Mouse (Mus musculus): ENCODE measurements around the gene Vangl2. TPM values are rescaled to one million over a fixed set of nuclear protein-coding genes. Genes with fewer than 3 reads are reported as not detected.
A peak's percentile ranks its signal among the peaks of the same experiment; 100 is the strongest.

Gene Vangl2
- polyA plus RNA-seq, 1 experiment, result not detected

DNA sequence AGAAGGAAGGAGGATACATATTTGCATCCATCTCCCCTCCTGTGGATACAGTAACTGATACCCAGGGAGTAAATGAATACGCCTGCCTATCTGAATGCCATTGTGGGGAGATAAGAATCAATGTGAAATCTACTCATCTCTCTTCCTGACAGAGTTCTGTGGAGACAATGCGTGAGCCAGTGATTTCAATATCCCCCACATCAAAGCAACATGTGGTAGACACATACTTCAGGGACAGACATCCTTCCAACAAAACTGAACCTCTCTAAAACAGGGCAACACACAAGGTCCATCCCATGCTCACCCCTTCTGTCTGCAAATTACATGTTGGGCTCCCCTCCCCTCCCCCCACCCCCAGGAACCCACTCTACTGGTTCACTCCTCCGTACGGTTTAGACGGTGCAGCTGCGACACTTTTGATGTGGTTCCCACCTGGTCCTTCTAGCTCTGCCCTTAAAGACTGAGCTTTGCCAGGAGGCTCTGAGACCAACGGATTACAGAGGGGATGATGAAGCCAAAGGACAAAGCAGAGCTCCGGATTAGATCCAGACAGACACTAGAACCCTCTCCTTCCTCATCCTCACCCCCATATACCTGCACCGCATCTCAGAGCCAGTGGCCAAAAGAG, 12.8 kb downstream of the Vangl2 start:
- Histone ChIP-seq H3K27ac (ENCODE audit: insufficient read depth, low read depth, low read length) (no peak overlapping the region), H3K4me3 (ENCODE audit: insufficient read depth, low read depth, low read length) (no peak overlapping the region), H3K4me1 (ENCODE audit: control insufficient read depth, insufficient read depth, low read length) (peaks cover 36% of the 10 kb centered on the region)
- WGBS, result 48% methylated on average over 9 of the region's 9 CpGs
- TF ChIP-seq POLR2A (IDR thresholded peaks at IDR 0.05; ENCODE audit: insufficient read depth, low read depth, low read length) (no peak), CTCF (IDR thresholded peaks at IDR 0.05; ENCODE audit: insufficient read depth, low read depth, low read length) (no peak)

DNA sequence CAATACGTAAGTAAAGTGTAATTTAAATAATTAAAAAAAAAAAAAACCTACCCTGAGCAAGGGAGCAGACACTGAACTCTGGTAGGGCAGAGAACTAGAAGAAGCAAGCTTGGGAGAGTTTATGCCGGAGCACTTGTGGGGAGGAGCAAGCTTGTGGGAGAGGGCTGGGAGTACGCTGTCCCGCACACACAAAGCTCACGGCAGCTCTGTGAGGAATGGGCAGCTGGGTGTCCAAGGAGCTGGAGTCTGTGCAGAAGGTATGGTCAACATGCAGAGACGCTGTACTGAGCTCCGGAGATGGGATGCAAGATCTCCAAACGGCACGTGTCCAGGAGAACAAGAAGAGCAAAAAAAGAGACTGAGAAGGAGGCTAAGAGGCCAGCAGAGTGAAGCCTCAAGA, 13.5 kb downstream of the Vangl2 start:
- peaks cover 35% of the 10 kb centered on the region for H3K4me1 ChIP-seq (ENCODE audit: control insufficient read depth, insufficient read depth, low read length)

DNA sequence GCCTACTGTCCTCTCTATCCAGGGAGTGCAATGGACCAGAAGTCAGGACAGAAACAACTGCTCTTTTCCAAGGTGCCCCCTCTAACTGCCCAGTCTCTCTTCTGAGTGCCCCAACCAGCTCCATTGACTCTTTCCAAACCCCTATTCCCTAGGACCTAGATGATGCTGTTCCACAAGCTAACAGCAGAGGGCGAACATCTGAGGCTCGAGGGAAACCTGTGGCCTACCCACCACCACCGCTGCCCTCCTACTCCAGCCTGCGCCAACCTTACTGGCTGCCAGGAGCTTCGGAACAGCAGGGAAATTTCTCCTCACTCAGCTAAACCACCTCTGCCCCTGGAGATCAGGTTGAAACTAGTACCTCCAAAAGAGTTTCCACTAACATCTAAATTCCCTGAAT, 16.2 kb downstream of the Vangl2 start:
- no peak for TF ChIP-seq POLR2A (IDR thresholded peaks at IDR 0.05; ENCODE audit: insufficient read depth, low read depth, low read length)
- TF ChIP-seq CTCF (IDR thresholded peaks at IDR 0.05; ENCODE audit: insufficient read depth, low read depth, low read length), result peak; percentile 84
- Histone ChIP-seq H3K4me3 (ENCODE audit: insufficient read depth, low read depth, low read length) (no peak overlapping the region), H3K27ac (ENCODE audit: insufficient read depth, low read depth, low read length) (no peak overlapping the region), H3K4me1 (ENCODE audit: control insufficient read depth, insufficient read depth, low read length) (peaks cover 28% of the 10 kb centered on the region)
- 12% methylated on average over 5 of the region's 5 CpGs for WGBS

More for the DNA sequence above, 13.5 kb downstream of the Vangl2 start:
- 51% methylated on average over 9 of the region's 9 CpGs for WGBS
- H3K4me3 ChIP-seq (ENCODE audit: insufficient read depth, low read depth, low read length), result no peak overlapping the region
- TF ChIP-seq CTCF (IDR thresholded peaks at IDR 0.05; ENCODE audit: insufficient read depth, low read depth, low read length) (no peak), POLR2A (IDR thresholded peaks at IDR 0.05; ENCODE audit: insufficient read depth, low read depth, low read length) (no peak)
- no peak overlapping the region for H3K27ac ChIP-seq (ENCODE audit: insufficient read depth, low read depth, low read length)

- no peak overlapping the region for H3K4me3 ChIP-seq (ENCODE audit: insufficient read depth, low read depth, low read length)
- TF ChIP-seq POLR2A (IDR thresholded peaks at IDR 0.05; ENCODE audit: insufficient read depth, low read depth, low read length) (no peak), CTCF (IDR thresholded peaks at IDR 0.05; ENCODE audit: insufficient read depth, low read depth, low read length) (no peak)
- WGBS, result 71% methylated on average over 20 of the region's 20 CpGs
- no peak overlapping the region for H3K27ac ChIP-seq (ENCODE audit: insufficient read depth, low read depth, low read length)
- peaks cover 14% of the 10 kb centered on the region for H3K4me1 ChIP-seq (ENCODE audit: control insufficient read depth, insufficient read depth, low read length)
These were observed 18.0 kb downstream of the Vangl2 start for GRCm38 (mm10) chr1:172010042-172010824.

DNA sequence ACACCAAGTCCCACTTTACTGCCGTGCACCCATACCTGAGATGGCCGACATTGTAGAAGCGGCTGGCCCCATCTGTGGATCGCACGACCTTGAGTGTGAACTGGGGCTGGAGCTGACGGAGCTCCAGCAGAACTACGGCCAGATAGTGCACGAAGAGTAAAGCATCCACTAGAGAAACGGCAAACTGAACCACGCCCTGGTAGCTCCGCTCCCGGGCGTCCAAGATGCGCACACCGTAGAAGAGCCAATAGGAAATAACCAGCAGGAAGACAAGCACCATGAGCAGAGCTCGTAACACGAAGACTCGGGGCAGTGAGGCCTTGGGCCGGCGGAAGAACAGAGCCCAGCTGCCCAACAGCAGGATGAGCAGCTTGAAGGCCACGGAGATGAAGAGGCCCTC, 18.8 kb downstream of the Vangl2 start:
- H3K4me3 ChIP-seq (ENCODE audit: insufficient read depth, low read depth, low read length), result no peak overlapping the region
- H3K4me1 ChIP-seq (ENCODE audit: control insufficient read depth, insufficient read depth, low read length), result peaks cover 8% of the 10 kb centered on the region; the same call in 1 of the 2 replicates
- H3K27ac ChIP-seq (ENCODE audit: insufficient read depth, low read depth, low read length), result no peak overlapping the region
- TF ChIP-seq POLR2A (IDR thresholded peaks at IDR 0.05; ENCODE audit: insufficient read depth, low read depth, low read length) (no peak), CTCF (IDR thresholded peaks at IDR 0.05; ENCODE audit: insufficient read depth, low read depth, low read length) (no peak)
- WGBS, result 96% methylated on average over 21 of the region's 21 CpGs

DNA sequence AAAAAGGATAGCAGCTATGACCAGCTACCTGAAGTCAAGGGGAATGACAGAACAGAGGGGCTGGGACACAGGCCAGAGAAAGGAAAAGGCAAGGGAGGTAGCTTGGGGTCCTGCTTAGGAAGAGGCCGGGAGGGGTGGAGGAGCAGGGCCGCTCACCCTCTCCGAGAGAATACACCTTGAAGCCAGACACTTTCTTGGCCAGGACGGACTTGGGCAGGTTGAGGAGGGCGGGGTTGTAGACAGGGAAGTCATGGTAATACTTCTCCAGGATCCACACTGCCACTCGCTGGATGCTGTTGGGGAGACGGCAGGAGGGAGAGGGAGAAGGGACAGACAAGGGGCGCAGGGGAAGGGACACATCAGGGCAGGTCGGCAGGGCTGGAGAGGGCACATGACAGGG, 19.9 kb downstream of the Vangl2 start:
- Histone ChIP-seq H3K27ac (ENCODE audit: insufficient read depth, low read depth, low read length) (no peak overlapping the region), H3K4me3 (ENCODE audit: insufficient read depth, low read depth, low read length) (no peak overlapping the region), H3K4me1 (ENCODE audit: control insufficient read depth, insufficient read depth, low read length) (peaks cover 6% of the 10 kb centered on the region; the same call in 1 of the 2 replicates)
- 90% methylated on average over 9 of the region's 9 CpGs for WGBS
- TF ChIP-seq CTCF (IDR thresholded peaks at IDR 0.05; ENCODE audit: insufficient read depth, low read depth, low read length) (no peak), POLR2A (IDR thresholded peaks at IDR 0.05; ENCODE audit: insufficient read depth, low read depth, low read length) (no peak)

DNA sequence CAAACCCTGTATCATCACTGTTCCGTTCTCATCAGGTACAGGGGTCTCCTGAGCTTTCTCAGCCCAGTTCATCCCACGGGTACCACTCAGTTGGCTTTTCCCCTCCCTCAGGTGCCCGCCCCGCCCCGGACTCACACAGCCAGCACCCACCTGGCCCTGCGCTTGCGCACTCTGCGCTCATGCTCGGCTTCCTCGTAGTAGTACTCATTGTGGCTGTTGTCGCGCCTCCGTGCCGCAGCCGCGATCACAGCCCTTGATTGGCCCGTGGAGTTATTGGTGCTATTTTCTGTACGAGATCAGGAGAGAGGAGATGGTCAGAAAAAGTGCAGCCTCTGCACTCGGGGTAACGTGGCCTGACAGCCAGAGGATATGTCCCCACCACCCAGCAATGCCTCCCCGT, 20.5 kb downstream of the Vangl2 start:
- Histone ChIP-seq H3K4me3 (ENCODE audit: insufficient read depth, low read depth, low read length) (no peak overlapping the region), H3K4me1 (ENCODE audit: control insufficient read depth, insufficient read depth, low read length) (peaks cover 6% of the 10 kb centered on the region; the same call in 1 of the 2 replicates), H3K27ac (ENCODE audit: insufficient read depth, low read depth, low read length) (no peak overlapping the region)
- TF ChIP-seq POLR2A (IDR thresholded peaks at IDR 0.05; ENCODE audit: insufficient read depth, low read depth, low read length) (no peak), CTCF (IDR thresholded peaks at IDR 0.05; ENCODE audit: insufficient read depth, low read depth, low read length) (no peak)
- 97% methylated on average over 21 of the region's 21 CpGs for WGBS

DNA sequence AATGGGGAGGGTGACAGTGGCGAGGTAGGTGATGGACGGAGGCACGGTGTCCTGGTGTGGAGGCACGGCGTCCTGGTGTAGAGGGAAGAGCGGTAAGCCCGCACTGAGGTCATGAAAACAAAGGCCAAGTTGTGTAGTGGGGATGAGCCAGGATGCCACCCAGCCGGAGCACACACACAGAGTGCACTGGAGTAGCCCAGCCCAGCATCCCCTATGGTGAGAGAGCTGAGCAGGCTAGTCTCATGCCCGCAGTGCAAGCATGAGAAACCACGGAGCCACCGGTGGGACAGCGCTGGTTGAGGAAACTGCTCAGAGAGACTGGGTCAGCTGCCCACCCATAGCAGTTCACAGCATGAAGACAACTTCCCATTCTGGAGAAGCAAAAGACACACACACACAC, 26.6 kb downstream of the Vangl2 start:
- TF ChIP-seq CTCF (IDR thresholded peaks at IDR 0.05; ENCODE audit: insufficient read depth, low read depth, low read length) (no peak), POLR2A (IDR thresholded peaks at IDR 0.05; ENCODE audit: insufficient read depth, low read depth, low read length) (no peak)
- Histone ChIP-seq H3K4me3 (ENCODE audit: insufficient read depth, low read depth, low read length) (no peak overlapping the region), H3K4me1 (ENCODE audit: control insufficient read depth, insufficient read depth, low read length) (peaks cover 3% of the 10 kb centered on the region; the same call in 1 of the 2 replicates), H3K27ac (ENCODE audit: insufficient read depth, low read depth, low read length) (no peak overlapping the region)
- 52% methylated on average over 12 of the region's 12 CpGs for WGBS

GRCm38 (mm10) chr1:172000641-172001040, 27.6 kb downstream of the Vangl2 start:
- TF ChIP-seq POLR2A (IDR thresholded peaks at IDR 0.05; ENCODE audit: insufficient read depth, low read depth, low read length), result no peak
- peak; percentile 37; the same call in 1 of the 2 replicates for TF ChIP-seq CTCF (IDR thresholded peaks at IDR 0.05; ENCODE audit: insufficient read depth, low read depth, low read length)
- H3K27ac ChIP-seq (ENCODE audit: insufficient read depth, low read depth, low read length), result no peak overlapping the region
- peaks cover 3% of the 10 kb centered on the region; the same call in 1 of the 2 replicates for H3K4me1 ChIP-seq (ENCODE audit: control insufficient read depth, insufficient read depth, low read length)
- H3K4me3 ChIP-seq (ENCODE audit: insufficient read depth, low read depth, low read length), result no peak overlapping the region
- WGBS, result 55% methylated on average over 3 of the region's 3 CpGs

Data from olfactory bulb, adult 2 months (tissue).